Mouse (Mus musculus): ENCODE results near the gene Gm12794.
"Not testable (repeated sequence)": the region's sequence is repeated elsewhere in the genome, so short reads cannot be mapped to it uniquely, and the experiment has no call there.

GRCm38 (mm10) chr4:101986326-101986725 lies 46.1 kb downstream of the Gm12794 start, which contains the start of gene Gm12789:
- TF ChIP-seq POLR2A (IDR thresholded peaks at IDR 0.05; ENCODE audit: borderline replicate concordance, insufficient read depth, low read length); CTCF (IDR thresholded peaks at IDR 0.05; ENCODE audit: borderline replicate concordance, insufficient read depth, low read depth, low read length): not testable (repeated sequence)
